Mouse (Mus musculus) G1E-ER4 (cell line): ENCODE results near the gene Cnih1. TPM values are rescaled to one million over a fixed set of nuclear protein-coding genes. Genes with fewer than 3 reads are reported as not detected.

Source experiments
- GATA1 ChIP-seq: IDR thresholded peaks from one replicate; pipeline ENCODE4 v1.8.0; 2012; ENCODE audit warnings: low read length, inconsistent platforms
- polyA plus RNA-seq: library from polyadenylated mRNA; stranded (reverse); fragments of >175 nt; gene quantifications from 2 replicates; pipeline ENCODE4 v1.2.3, GENCODE M21; 2012

The Cnih1 gene
- polyA plus RNA-seq, 1 experiment = 106 TPM

DNA sequence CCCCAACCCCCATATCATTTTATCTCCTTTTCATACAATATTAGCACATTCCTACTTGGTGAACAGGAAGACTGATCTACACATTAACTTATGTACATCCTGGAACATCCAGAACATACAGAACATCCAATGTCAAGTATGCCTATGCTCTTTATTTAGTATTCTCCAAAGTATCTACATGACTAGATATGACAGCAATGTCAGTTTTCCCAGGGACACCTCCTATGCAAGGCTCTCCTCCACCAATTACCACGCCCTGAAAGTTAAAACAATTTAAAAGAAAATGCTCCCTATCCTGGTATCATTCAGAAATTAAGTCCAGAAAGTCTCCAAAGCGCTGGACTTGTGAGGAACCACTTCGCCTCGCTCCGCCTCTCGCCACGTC is 28.2 kb downstream of the Cnih1 start:
- TF ChIP-seq GATA1 = no peak

DNA sequence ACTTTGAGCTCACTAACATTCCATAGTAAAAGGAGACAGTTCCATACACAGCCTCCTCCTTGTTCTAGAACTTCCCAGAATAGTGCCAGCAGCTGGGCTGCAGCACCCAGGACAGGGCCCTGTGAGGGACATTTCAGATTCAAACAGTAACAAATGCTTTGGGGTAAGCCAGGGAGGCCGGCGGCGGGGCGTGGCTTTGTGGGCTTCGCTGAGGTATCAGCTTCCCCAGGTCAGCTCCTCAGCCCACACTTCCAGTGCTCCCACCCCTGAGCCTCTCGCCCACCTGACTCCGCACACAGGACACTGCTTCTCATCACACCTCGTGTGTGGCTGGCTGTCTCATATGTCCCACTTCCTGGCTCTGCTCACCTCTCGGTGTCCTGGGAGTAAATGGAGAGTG is 30.5 kb downstream of the Cnih1 start:
- no peak for TF ChIP-seq GATA1

DNA sequence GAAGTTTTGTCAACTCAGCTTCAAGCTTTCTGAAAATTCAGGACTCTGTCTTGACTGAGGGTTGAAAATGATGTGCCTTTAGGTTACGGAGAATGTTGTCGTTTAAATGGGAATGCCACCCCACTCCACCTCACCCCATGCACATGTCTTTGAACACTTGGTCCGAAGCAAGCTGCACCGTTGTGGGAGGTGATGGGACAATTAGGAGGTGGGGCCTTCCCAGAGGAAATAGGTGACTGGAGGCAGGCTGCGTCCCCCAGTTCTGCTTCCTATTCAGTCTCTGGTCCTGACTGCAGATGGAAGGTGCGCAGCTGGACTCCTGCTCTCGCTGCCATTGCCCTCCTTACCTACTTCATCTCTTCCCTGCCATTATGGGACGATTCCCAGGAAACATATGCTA is 32.4 kb downstream of the Cnih1 start:
- TF ChIP-seq GATA1 = no peak

DNA sequence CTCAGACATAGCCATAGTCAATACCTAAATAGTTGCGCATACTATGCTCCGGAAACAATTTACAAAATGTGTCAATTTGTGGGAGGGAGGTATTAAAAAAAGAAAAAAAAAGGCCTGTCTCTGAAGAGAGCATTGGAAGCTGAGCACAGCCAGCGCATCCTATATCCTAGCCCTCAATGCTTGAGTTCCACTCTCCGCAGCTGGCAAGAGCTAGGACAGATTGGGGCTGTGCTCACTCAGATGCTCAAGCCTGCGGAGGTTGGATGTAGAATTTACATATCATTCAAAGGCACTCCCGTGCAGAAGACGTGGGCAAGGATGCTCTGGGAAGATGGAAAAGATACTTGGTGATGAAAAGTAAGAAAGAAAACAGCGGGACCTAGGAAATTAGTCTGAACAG is 42.8 kb downstream of the Cnih1 start:
- TF ChIP-seq GATA1 = no peak

DNA sequence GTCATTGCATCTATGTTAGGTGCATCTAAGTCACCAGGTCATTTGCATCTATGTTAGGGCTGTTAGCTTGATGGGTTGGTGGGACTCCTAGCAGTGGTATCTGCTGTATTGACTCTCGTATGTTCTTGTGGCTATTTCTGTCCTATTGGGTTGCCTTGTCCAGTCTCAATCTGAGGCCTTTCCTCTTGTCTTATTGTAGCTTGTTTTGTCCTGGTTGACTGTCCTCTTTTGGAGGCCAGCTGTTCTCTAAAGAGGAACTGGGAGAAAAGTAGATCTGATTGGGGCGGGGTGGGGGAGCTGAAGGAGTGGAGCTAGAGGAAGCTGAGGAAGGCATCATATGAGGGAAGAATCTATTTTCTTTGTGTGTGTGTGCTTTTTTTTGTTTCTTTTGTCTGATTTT is 45.5 kb downstream of the Cnih1 start:
- no peak for TF ChIP-seq GATA1

DNA sequence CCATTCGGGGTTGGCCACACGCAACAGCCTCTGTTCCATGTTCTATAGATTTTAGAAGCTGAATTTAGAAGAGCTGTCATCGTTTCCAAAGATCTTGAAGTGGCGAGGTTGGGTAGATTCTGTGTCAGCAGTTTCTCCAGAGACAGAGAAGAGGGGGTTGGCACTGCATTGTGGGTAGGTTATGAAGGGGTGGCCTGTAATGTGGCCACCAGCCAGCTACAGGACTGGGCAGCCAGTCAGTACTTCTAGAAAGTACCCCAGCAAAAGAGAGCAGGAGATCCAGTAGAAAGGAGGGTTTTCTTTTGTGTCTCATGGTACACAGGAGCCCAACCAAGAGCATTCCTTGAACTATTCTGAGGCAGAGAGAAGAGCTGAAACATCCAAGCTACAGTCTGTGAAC is 51.8 kb downstream of the Cnih1 start:
- TF ChIP-seq GATA1 = no peak

DNA sequence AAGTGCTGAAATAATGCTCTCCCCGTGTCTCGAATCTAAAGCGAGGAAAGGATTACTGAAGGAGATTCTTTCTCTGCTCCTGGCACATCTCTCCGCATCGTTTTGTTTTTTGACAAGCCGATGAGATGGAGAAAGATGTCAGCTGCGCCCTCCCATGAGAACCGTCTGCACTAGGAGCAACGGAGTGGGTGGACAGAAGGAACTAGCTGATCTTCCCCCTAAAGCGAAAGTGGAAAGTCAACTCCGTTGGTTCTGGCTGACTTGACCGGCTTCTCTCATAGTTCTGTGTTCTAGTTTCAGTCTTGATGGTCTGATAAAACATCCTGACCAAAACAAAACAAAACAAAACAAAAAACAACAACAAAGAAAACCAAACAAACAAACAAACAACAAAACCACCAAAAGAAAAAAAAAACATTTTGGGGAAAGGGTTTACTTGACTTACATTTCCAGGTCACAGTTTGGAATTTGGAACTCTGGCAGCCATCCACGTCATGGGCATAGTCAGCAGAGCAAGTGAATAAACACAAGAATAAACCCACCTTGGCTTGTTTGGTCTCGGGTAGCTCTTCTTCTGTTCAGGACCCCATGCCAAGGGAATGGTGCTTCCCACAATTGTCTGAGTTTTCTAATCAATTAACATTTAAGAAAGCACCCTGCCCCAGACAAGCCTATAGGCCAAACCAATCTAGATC is 53.3 kb downstream of the Cnih1 start:
- TF ChIP-seq GATA1 = no peak

DNA sequence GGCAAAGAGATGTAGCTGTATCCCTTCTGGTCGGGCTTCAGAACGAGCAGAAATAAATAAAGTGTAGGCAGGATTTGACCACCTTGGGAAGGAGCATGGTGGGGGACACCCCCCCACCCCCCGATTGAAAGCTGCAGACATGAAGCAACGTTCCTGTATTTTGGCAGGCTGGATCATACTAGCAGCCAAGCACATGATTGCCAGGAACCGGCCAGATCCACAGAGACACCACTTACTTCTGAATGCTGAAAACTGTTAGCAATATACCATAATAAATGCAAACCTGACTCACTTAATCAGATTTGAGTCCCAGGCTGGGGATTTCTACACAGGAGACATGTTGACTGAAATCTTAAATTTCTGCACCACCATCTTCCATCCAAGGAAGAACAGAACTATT is 53.9 kb downstream of the Cnih1 start:
- no peak for TF ChIP-seq GATA1

DNA sequence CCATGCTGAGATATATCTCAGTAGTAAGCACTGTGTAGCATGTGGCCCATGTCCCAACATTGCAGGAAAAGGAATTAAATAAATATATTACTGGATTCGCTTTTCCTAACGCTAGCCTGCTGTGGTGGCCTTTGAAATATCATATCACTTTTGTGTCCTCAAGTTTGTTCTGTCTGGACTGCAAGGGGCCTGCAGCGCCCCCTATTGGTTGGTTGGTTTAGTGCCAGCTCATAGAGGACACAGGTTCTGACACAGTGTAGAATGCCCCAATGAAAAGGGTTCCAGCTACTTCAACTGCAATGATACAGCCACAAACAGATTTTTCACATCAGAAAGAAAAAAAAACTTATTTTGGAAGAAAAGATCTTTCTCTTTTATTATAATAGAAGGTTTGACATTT is 62.5 kb downstream of the Cnih1 start:
- TF ChIP-seq GATA1 = no peak

Other genes with a start within 250 kb of the Cnih1 start
- gene Cdkn3, start 27.9 kb downstream of the Cnih1 start, polyA plus RNA-seq = 2.9 and 4.0 TPM in 2 replicates
- 3.2 and 4.7 TPM in 2 replicates for gene Gmfb, start 33.8 kb upstream of the Cnih1 start, polyA plus RNA-seq
- gene Cgrrf1, start 43.7 kb upstream of the Cnih1 start, polyA plus RNA-seq = 8.2 and 13.1 TPM in 2 replicates
- gene Samd4, start 94.4 kb upstream of the Cnih1 start, polyA plus RNA-seq = not detected in 2 replicates